Mouse (Mus musculus) heart, postnatal 14 days (tissue): ENCODE measurements at regions not wholly inside any gene's neighbourhood (a gene's known extent, or its start where the extent isn't known, plus 50 kb on each side); places are given as distances from the start of the nearest gene placed in this dataset.

Experiments used
- DNase-seq, 2 experiments: peaks; one replicate each; pipeline ENCODE4 v3.0.0; 2021 to 2022
- intact Hi-C: fragments of 180-260 bp; cut with DNase I; formaldehyde crosslinking; loops from one replicate; pipeline ENCODE4 v1.15.1; 2025

DNA sequence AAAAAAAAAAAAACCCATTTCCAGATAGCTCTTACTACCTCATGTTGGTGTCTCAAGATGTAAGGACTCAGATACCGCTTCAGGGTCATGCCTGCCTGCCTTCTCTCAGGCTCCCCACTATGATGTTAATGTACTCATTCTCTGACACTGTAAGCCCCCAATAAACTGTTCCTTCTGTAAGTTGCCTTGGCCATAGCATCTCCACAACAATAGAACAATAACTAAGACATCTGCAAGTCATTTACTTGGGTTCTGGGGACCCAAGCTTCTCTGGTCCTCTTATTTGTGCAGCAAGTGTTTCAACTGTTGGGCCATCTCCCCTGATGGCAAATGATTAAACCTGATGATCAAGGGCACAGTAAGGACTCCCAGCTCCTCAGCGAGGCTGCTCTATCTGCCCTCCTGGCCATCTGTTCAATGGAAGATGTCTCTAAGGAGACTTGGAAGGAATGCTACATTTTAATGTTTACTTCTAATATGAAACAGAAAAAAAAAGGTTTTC lies 520.8 kb upstream of the Rgma start:
- DNase-seq, result no peak
- intact Hi-C loops, result no loop called here

- no peak for DNase-seq
- intact Hi-C loops, result no loop called here
Measured at GRCm38 (mm10) chr7:72866966-72867754, 508.1 kb upstream of the Rgma start.

GRCm38 (mm10) chr7:72869068-72869467 lies 506.2 kb upstream of the Rgma start:
- intact Hi-C loops, result no loop called here
- no peak for DNase-seq

- intact Hi-C loops, result no loop called here
- no peak for DNase-seq
Measured at GRCm38 (mm10) chr7:72900816-72901215, 474.5 kb upstream of the Rgma start.

- intact Hi-C loops, result no loop called here
- no peak for DNase-seq
Measured at GRCm38 (mm10) chr7:72905891-72906290, 469.4 kb upstream of the Rgma start.

GRCm38 (mm10) chr7:72906536-72906935 lies 468.8 kb upstream of the Rgma start:
- intact Hi-C loops, result no loop called here
- DNase-seq, result no peak

GRCm38 (mm10) chr7:72926772-72927380 lies 448.4 kb upstream of the Rgma start:
- intact Hi-C loops, result no loop called here
- no peak for DNase-seq

- DNase-seq, result peak in 1 of 2 experiments; percentile 56
- intact Hi-C loops, result no loop called here
Measured at GRCm38 (mm10) chr7:72938842-72939241, 436.5 kb upstream of the Rgma start.

GRCm38 (mm10) chr7:72947531-72947930 lies 427.8 kb upstream of the Rgma start:
- DNase-seq, result no peak
- intact Hi-C loops, result no loop called here

DNA sequence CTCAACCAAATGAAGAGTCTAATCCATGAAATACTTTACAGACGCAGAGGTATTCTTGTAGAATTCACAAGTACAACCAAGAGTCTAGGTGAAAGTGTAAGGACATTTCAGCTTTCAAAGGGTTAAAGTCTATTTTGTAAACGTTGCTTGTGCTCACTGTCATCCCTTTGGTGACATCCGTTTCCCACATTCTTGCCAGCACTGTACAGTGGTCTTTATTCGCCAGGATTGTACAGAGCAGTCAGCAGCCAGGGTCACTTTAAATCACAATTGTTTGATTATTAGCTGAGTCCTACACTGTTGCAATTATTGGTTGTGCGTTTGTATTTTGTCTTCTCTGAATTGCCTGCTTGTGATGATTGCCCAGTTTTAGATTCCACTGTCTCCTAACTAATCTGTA lies 427.3 kb upstream of the Rgma start:
- DNase-seq, result no peak
- intact Hi-C loops, result no loop called here

DNA sequence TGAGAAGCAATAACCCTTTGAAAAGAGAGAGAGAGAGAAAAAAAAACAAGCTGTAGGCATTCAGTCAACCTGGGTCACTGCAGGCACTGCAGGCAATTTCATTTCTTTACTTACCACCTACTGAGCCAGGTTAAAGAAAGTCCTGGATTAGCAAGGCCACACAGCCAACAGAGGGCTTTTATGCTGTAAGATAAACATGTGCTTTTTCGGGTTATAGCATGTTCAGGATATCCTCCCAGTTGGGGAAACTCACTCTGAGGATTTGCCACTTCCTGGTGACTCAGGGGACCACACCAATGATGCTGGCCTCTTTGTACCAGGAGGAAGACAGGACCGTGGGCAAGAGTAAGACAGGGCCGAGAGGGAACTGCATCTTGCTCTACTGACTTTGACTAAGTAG lies 426.6 kb upstream of the Rgma start:
- intact Hi-C loops, result no loop called here

GRCm38 (mm10) chr7:72949886-72950285 lies 425.4 kb upstream of the Rgma start:
- no peak for DNase-seq
- intact Hi-C loops, result no loop called here

More for the DNA sequence above, 426.6 kb upstream of the Rgma start:
- DNase-seq, result no peak

- no peak for DNase-seq
- intact Hi-C loops, result no loop called here
Measured at GRCm38 (mm10) chr7:72957674-72958073, 417.6 kb upstream of the Rgma start.

- DNase-seq, result no peak
- intact Hi-C loops, result no loop called here
Measured at GRCm38 (mm10) chr7:72961321-72961720, 414.0 kb upstream of the Rgma start.

GRCm38 (mm10) chr7:72962815-72963214 lies 412.5 kb upstream of the Rgma start:
- intact Hi-C loops, result no loop called here
- DNase-seq, result no peak

- no peak for DNase-seq
- intact Hi-C loops, result no loop called here
Measured at GRCm38 (mm10) chr7:72963908-72964307, 411.4 kb upstream of the Rgma start.

- no peak for DNase-seq
- intact Hi-C loops, result no loop called here
Measured at GRCm38 (mm10) chr7:72968193-72968592, 407.1 kb upstream of the Rgma start.

DNA sequence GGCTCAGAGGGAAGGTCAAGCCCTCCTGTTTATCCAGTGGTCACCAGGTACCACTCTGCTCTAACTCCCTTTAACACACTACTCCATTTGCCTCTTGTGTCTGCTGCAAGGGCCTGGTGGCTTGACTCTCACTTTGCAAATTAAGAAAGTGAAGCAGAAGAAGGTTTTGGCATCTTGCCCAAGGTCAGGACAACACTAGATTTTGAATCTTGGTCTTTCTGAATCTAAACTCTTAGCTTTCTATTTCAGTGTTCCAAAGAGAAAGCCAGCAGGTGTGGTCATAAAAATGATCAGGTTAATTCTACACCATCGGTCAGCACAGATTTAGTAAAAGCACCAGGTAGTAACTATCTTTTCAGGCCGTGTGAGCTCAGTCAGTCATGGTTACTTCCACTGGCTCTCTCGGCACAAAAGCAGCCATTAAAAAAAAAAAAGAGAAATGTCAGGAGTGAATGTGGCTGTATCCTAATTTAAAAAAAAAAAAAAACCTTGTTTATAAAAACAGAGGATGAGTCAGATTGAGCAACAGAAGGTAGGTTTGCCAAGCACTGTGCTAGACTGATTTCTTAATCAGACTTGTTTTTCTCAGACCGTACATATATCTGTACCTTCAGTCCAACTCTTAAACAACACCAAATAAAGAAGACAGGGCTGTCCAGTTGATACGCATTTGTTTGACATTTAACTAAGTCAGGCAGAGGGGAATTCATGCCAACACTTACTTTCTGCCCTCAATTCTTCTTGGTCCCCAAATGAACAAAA lies 403.6 kb upstream of the Rgma start:
- peak in 1 of 2 experiments; percentile 19 for DNase-seq
- intact Hi-C loops, result no loop called here

DNA sequence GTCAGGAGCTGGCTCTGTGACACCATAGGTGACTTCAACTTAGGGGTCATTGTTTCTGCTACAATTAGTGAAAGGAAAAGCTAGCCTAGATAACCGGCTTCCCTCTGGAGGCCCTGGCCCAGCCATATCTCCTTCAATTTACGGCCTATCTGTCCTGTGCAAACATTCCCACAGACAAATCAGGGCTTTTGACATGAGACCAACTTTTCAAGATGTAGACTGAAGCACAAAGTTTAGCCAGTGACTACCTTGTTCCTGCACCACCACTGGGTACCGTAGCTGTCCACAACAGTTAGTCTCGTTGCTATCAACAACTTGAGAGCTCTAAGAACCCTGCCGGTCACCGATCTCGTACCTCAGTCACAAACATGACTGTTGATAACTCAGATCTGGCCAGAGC lies 402.9 kb upstream of the Rgma start:
- intact Hi-C loops, result no loop called here

GRCm38 (mm10) chr7:72973771-72974170 lies 401.5 kb upstream of the Rgma start:
- no peak for DNase-seq
- intact Hi-C loops, result no loop called here

More for the DNA sequence above, 402.9 kb upstream of the Rgma start:
- peak in 1 of 2 experiments; percentile 11 for DNase-seq

DNA sequence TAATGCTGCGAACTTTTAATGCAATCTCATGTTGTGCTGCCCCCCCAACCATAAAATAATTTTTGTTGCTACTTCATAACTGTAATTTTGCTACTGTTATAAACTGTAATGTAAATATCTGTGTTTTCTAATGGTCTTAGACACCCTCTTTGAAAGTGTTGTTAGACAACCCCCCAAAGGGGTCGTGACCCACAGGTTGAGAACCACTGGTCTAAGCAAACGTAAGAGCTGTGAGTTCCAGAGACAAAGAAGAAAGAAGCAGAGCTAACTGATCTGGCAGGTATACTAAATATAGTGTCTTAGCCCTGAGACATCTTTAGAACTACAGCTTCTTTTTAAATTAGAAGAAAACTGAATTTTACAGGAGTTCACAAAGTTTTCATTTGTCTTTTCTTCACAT lies 400.9 kb upstream of the Rgma start:
- intact Hi-C loops, result no loop called here
- DNase-seq, result no peak
